Mouse (Mus musculus) hindbrain, embryonic 11.5 days (tissue): ENCODE measurements around the gene Grcc10. TPM values are rescaled to one million over a fixed set of nuclear protein-coding genes. Genes with fewer than 3 reads are reported as not detected.

Source experiments
- ATAC-seq: fragments of 200-750 bp; cut with Nextera tagmentation; 2 replicates; pipeline ENCODE4 v1.8.0; 2017; ENCODE audit warnings: mild to moderate bottlenecking, moderate TSS enrichment, moderate library complexity; ENCODE audit not compliant: low FRiP score
- DNase-seq: peaks from one replicate; pipeline ENCODE4 v3.0.0-alpha.2; 2015; ENCODE audit warnings: low spot score
- H3K27ac ChIP-seq: fragments of 300-500 bp; sonication (generic); 2 replicates; pipeline ENCODE4 v1.5.1; 2014; ENCODE audit warnings: mild to moderate bottlenecking, low read depth, low read length
- H3K27me3 ChIP-seq: fragments of 300-500 bp; sonication (generic); 2 replicates; pipeline ENCODE4 v1.6.1; 2014; ENCODE audit warnings: mild to moderate bottlenecking, low read length, moderate library complexity, mixed read lengths; ENCODE audit not compliant: control insufficient read depth, insufficient read depth
- H3K36me3 ChIP-seq: fragments of 300-500 bp; sonication (generic); 2 replicates; pipeline ENCODE4 v1.6.1; 2014; ENCODE audit warnings: mild to moderate bottlenecking, low read length, moderate library complexity, mixed read lengths; ENCODE audit not compliant: control insufficient read depth, insufficient read depth
- H3K4me1 ChIP-seq: fragments of 300-500 bp; sonication (generic); replicated peaks from 2 replicates; pipeline ENCODE4 v1.6.1; 2014; ENCODE audit warnings: low read length, mixed read lengths; ENCODE audit not compliant: control insufficient read depth, insufficient read depth
- H3K4me2 ChIP-seq: fragments of 300-500 bp; sonication (generic); replicated peaks from 2 replicates; pipeline ENCODE4 v1.6.1; 2014; ENCODE audit warnings: mild to moderate bottlenecking, low read depth, low read length
- H3K4me3 ChIP-seq: fragments of 300-500 bp; sonication (generic); 2 replicates; pipeline ENCODE4 v1.5.1; 2014; ENCODE audit warnings: low read depth, low read length
- H3K9ac ChIP-seq: fragments of 300-500 bp; sonication (generic); 2 replicates; pipeline ENCODE4 v1.6.1; 2014; ENCODE audit warnings: low read depth, low read length
- H3K9me3 ChIP-seq: fragments of 300-500 bp; sonication (generic); 2 replicates; pipeline ENCODE4 v1.6.1; 2016; ENCODE audit warnings: low read length; ENCODE audit not compliant: control insufficient read depth
- WGBS: fragments of 180-500 bp; shearing (Covaris S2); extraction: QIAGEN DNeasy Blood & Tissue Kit; methylation state at CpG from one replicate; pipeline ENCODE4 v1.1.7; 2014; 5-methylcytosine and 5-hydroxymethylcytosine counted together
- polyA plus RNA-seq: library from polyadenylated mRNA; unstranded; fragments of >200 nt; fragmentation: Nextera tagmentation; extraction: Ambion mirVana; gene quantifications from 2 replicates; pipeline ENCODE4 v1.2.1, GENCODE M21; 2014

Grcc10 gene
- polyA plus RNA-seq, 1 experiment from 2014 or later, result 590 TPM

- Histone ChIP-seq H3K4me1 (peaks cover 12% of the 10 kb centered on the region; the same call in 1 of the 2 replicates), H3K36me3 (peaks cover 13% of the 10 kb centered on the region), H3K27ac (peak overlapping the region; percentile 17; the same call in 1 of the 2 replicates), H3K27me3 (no peaks in the 10 kb centered on the region), H3K9me3 (no peaks in the 10 kb centered on the region), H3K9ac (peak overlapping the region; percentile 92), H3K4me3 (peak overlapping the region; percentile 76), H3K4me2 (peak overlapping the region; percentile 97)
- no peak for DNase-seq
- 25% methylated on average over 11 of the region's 11 CpGs for WGBS
- no peak for ATAC-seq
These were observed 28.3 kb downstream of the Grcc10 start for GRCm38 (mm10) chr6:124712918-124713317.

DNA sequence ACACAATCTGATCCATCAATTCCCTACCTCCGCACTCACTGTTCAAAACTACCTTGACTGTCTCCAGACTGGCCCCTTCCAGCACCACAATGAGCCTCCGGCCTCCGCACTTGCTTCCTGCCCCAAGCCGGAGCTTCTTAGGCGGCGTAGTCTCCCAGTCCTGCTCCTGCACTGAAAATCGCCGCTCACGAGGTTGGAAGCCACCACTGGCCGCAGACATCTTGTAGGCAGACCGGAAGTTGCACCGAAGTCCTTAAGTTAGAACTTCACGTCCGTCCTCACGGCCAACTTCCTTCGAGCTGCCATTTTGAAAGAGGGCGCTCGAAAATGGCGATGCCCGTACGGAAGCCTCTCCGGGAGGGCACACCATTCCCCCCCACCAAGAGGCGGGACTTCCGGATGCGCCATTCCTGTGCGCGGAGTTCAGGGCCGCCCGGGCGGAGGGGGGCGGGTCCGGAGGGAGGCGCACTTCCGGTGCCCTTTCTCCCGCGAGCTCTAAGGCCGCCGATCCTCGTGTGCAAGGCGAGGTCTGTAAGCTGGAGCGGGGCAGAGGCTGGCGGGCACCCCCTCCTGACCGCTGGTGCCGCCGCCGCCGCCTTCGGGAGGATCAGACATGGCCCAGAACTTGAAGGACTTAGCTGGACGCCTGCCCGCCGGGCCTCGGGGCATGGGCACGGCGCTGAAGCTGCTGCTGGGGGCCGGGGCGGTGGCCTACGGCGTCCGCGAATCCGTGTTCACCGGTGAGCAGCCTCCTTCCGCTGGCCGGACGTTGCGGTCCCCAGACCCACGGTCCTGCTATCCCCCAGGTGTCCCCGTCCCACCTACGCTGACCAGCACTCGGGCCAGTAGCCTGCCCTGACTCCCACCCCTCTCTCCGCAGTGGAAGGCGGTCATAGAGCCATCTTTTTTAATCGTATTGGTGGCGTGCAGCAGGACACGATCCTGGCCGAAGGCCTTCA is 29.1 kb downstream of the Grcc10 start, which contains the start of the genes Emg1 and Phb2:
Emg1 (minus strand) TSS at position 355 of the 959 bp plus-strand sequence.
Phb2 (plus strand) TSS at position 513 of the 959 bp plus-strand sequence.
- Histone ChIP-seq H3K36me3 (peaks cover 13% of the 10 kb centered on the region), H3K9me3 (no peaks in the 10 kb centered on the region)

GRCm38 (mm10) chr6:124708289-124708889 is 32.8 kb downstream of the Grcc10 start:
- H3K4me2 ChIP-seq, result no peak overlapping the region
- WGBS, result 95% methylated on average over 10 of the region's 10 CpGs
- H3K4me1 ChIP-seq, result peaks cover 10% of the 10 kb centered on the region; the same call in 1 of the 2 replicates
- no peaks in the 10 kb centered on the region for H3K9me3 ChIP-seq
- H3K9ac ChIP-seq, result no peak overlapping the region
- DNase-seq (no peak), ATAC-seq (no peak)
- no peak overlapping the region for H3K27ac ChIP-seq
- H3K36me3 ChIP-seq, result peaks cover 14% of the 10 kb centered on the region; the same call in 1 of the 2 replicates
- no peaks in the 10 kb centered on the region for H3K27me3 ChIP-seq
- H3K4me3 ChIP-seq, result no peak overlapping the region

More for the DNA sequence above, 29.1 kb downstream of the Grcc10 start, which contains the start of the genes Emg1 and Phb2:
- Histone ChIP-seq H3K27me3 (no peaks in the 10 kb centered on the region), H3K4me3 (peak within 1 kb of the TSS; percentile 76), H3K4me2 (peak within 1 kb of the TSS; percentile 97), H3K27ac (peak within 1 kb of the TSS; percentile 58), H3K4me1 (peaks cover 12% of the 10 kb centered on the region; the same call in 1 of the 2 replicates), H3K9ac (peak within 1 kb of the TSS; percentile 92)
- peak; percentile 97 for ATAC-seq
- under 1% methylated on average over 68 of the region's 76 CpGs for WGBS
- DNase-seq, result peak; percentile 99

DNA sequence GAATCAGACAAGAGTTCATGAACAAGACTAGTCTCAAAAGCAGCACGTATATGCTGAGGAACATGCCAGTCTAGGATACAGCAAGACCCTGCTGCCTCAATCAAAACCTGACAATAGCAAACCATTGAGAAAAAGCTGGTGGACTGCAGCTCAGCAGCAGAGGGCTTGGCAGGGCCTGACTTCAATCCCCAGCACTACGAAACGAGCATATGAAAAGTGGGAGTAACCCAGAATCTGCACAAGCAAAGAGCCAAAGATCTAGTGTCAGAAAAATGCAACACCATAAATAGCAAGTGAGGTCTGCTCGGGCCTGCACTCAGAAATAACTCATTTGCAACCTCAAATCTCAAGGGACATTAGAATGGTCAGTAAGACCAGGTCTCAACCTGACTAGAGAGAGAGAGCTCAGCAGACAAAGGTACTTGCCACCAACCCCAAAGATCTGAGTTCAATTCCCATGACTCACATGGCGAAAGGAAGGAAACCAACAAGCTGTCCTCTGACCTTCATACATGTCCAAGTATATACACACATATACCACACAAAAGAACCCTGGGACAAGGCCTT is 35.0 kb downstream of the Grcc10 start:
- H3K27ac ChIP-seq, result no peak overlapping the region
- peaks cover 18% of the 10 kb centered on the region for H3K36me3 ChIP-seq
- ATAC-seq (no peak), DNase-seq (no peak)
- H3K9me3 ChIP-seq, result no peaks in the 10 kb centered on the region
- peaks cover 5% of the 10 kb centered on the region; the same call in 1 of the 2 replicates for H3K4me1 ChIP-seq
- H3K4me2 ChIP-seq, result no peak overlapping the region
- no peak overlapping the region for H3K4me3 ChIP-seq
- no peak overlapping the region for H3K9ac ChIP-seq
- H3K27me3 ChIP-seq, result no peaks in the 10 kb centered on the region
- 87% methylated on average over 5 of the region's 5 CpGs for WGBS

DNA sequence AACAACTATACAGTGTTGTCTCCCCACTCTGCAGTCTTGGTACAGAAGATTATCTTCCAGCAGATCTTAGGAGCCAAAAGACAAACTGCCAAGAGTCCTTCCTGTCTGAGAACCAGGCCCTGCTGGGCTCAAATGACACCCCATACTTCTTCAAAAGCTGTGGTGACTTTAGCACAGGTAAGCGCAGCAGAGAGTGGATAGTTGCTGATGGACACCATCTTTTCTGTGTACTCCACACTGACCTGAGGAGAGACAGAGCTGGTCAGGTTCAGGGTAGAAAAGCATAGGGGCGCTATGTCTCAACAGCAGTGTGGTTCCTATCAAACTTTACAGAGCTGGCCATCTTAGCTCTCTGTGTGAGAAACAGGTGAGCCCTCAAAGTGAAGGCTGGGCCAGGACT is 36.8 kb downstream of the Grcc10 start:
- no peaks in the 10 kb centered on the region for H3K9me3 ChIP-seq
- peaks cover 18% of the 10 kb centered on the region for H3K36me3 ChIP-seq
- H3K9ac ChIP-seq, result no peak overlapping the region
- H3K4me2 ChIP-seq, result no peak overlapping the region
- WGBS, result 96% methylated on average over 2 of the region's 2 CpGs
- 0 out of 2 replicates have a peak, but pooled peaks cover 1% of the 10 kb centered on the region for H3K4me1 ChIP-seq
- H3K27ac ChIP-seq, result no peak overlapping the region
- ATAC-seq, result no peak
- H3K27me3 ChIP-seq, result no peaks in the 10 kb centered on the region
- H3K4me3 ChIP-seq, result no peak overlapping the region
- no peak for DNase-seq

GRCm38 (mm10) chr6:124703789-124704188 is 37.4 kb downstream of the Grcc10 start:
- H3K36me3 ChIP-seq, result peaks cover 18% of the 10 kb centered on the region
- 87% methylated on average over 7 of the region's 7 CpGs for WGBS
- no peak for ATAC-seq

DNA sequence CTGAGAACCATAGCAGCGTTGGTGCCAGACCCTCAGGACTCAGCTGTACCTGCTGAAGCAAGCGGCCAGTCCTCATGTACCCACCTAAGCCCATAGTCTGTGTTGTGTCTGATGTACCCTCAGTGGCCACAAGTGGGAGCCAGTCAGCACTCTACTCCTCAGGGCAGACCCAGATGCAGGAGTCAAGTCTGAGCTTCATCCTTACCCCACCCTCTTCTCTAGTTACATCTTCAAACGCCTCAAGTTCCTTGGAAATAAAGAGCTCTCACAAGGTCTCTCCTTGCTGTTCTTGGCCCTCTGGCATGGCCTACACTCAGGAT is 38.4 kb downstream of the Grcc10 start:
- peak; percentile 76 for DNase-seq
- 55% methylated on average over 3 of the region's 3 CpGs for WGBS
- peak; percentile 73; the same call in 1 of the 2 replicates for ATAC-seq

More at GRCm38 (mm10) chr6:124703789-124704188, 37.4 kb downstream of the Grcc10 start:
- Histone ChIP-seq H3K4me2 (no peak overlapping the region), H3K9me3 (no peaks in the 10 kb centered on the region), H3K27ac (no peak overlapping the region), H3K4me1 (no peaks in the 10 kb centered on the region), H3K27me3 (no peaks in the 10 kb centered on the region), H3K4me3 (no peak overlapping the region), H3K9ac (no peak overlapping the region)
- DNase-seq, result no peak

DNA sequence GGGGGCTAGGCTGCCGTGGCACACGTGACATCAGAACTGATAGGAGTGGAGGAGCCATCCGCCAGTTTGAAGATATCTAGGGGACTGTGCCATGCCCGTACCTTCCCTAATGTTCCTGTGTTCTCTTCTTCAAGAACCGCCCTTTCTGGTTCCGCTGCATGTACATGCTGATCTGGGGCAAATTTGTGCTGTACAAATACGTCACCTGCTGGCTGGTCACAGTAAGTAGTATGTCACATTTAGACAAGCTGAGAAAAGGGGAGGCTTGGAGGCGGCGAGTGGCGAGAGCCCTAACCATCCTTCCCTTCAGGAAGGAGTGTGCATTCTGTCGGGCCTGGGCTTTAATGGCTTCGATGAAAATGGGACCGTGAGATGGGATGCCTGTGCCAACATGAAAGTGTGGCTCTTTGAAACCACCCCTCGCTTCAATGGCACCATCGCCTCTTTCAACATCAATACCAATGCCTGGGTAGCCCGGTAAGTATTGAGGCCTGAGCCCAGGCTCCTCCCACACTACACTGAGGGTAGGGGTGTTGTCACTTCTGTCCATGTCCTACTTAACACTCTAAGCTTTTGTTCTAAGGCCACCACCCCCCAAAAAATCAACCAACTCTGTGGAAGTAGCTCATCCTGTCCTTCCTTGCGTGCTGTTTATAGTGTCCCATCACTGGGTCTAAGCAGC is 38.9 kb downstream of the Grcc10 start:
- Histone ChIP-seq H3K27me3 (no peaks in the 10 kb centered on the region), H3K36me3 (peaks cover 18% of the 10 kb centered on the region), H3K4me2 (no peak overlapping the region), H3K4me1 (no peaks in the 10 kb centered on the region), H3K9ac (no peak overlapping the region), H3K27ac (no peak overlapping the region), H3K4me3 (no peak overlapping the region), H3K9me3 (no peaks in the 10 kb centered on the region)
- ATAC-seq, result no peak; the same call in 1 of the 2 replicates
- DNase-seq, result no peak
- WGBS, result 94% methylated on average over 17 of the region's 17 CpGs

More for the DNA sequence above, 38.4 kb downstream of the Grcc10 start:
- Histone ChIP-seq H3K9ac (no peak overlapping the region), H3K4me3 (no peak overlapping the region), H3K27me3 (no peaks in the 10 kb centered on the region), H3K9me3 (no peaks in the 10 kb centered on the region), H3K4me1 (no peaks in the 10 kb centered on the region), H3K36me3 (peaks cover 18% of the 10 kb centered on the region), H3K27ac (no peak overlapping the region), H3K4me2 (no peak overlapping the region)
